Mouse (Mus musculus) spleen, adult 12 weeks (tissue): ENCODE data around the gene Fam131b.

Source experiments
- DNase-seq: peaks from one replicate; pipeline ENCODE4 v3.0.0; 2022; ENCODE audit warnings: low spot score

The Fam131b gene

DNA sequence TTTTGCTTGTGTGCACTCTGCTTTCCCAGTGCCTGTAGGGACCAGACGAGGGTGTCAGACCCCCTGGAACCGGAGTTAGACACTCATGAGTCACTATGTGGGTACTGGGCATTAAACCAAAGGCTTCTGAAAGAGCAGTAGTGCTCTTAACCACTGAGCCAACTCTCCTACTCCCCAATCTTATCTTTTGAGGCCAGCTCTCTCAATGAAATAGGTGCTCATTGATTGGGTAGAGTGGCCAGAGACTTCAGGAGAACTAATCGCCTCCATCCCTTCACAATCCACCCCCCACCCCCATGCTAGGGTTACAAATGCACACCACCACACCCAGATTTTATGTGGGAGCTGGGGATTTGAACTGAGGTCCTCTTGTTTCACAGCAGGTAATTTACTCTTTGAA is 4.3 kb upstream of the Fam131b start:
- no peak for DNase-seq

DNA sequence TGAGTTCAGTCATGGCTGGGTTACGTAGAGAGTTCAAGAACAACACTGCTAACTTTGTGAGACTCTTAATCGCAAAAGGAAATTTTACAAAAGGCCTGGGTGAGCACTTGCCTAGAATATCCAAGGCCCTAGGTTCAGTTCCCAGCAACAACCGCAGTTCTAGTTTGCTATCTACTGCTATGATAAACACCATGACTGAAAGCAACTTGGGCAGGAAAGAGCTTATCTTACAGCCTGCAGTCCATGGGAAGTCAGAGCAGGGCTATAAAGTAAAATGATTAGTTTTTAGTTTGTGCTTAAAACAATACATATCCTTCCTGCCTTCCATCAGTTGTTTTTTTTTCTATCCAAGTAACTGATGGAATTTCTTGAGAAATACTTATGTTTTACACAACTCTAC is 2.1 kb upstream of the Fam131b start:
- no peak for DNase-seq

DNA sequence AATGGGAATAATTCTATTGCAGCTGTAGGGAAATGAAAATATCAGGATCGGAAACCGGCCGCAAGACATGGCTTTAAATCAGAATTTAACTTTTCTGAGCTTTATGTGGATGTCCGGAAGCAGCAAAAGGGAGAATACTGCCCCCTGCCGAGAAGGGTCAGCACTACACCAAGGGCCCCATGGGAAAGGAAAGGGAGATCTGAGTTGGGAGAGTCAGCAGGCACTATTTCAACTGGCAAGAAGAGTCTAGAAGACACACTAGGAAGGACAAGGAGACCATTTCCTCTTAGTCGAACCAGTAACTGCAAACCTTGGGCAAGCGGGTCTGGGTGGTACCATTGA is 796 bp upstream of the Fam131b start:
- DNase-seq: peak; percentile 53

DNA sequence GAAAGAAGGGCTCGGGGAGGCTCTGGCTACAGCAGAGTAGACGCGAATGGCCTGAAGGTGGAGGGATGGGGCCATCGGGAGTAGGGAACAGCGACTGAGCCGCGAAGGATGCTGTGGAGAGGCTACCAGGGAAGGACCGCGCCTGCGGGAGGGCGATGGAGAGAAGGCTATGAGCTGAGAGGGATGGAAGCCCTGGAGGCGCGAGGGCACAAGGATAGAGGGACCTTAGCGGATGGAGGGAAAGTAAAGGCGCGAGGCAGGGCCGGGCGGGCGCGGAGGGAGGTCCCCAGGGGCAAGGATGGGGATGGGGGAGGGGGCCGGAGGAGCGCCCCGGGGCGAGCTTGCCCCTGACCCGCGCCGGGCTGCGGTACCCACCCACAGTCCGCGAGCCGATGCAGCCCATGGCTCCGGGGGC is 369 bp downstream of the Fam131b start:
- DNase-seq: no peak

- DNase-seq: no peak
Measured at GRCm38 (mm10) chr6:42323371-42324066, 924 bp downstream of the Fam131b start.

DNA sequence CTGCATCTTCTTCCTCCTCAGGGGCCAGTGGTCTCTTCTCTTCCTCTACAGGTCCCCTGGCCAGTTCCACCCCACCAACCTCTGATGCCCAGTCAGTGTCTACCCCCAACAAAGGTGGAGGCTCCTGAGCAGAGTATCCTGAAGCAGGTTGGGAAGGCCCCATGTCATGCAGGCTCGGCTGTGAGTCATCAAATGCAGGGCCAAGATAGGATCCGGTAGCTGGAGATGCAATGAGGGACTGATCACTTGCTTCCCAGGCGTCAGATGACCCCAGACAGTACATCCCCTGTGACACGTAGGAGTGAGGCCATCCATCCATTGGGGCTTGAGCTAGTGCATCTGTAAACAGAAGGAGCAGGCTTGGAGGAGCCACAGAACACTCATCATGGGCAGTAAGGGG is 6.2 kb downstream of the Fam131b start:
- DNase-seq: no peak

DNA sequence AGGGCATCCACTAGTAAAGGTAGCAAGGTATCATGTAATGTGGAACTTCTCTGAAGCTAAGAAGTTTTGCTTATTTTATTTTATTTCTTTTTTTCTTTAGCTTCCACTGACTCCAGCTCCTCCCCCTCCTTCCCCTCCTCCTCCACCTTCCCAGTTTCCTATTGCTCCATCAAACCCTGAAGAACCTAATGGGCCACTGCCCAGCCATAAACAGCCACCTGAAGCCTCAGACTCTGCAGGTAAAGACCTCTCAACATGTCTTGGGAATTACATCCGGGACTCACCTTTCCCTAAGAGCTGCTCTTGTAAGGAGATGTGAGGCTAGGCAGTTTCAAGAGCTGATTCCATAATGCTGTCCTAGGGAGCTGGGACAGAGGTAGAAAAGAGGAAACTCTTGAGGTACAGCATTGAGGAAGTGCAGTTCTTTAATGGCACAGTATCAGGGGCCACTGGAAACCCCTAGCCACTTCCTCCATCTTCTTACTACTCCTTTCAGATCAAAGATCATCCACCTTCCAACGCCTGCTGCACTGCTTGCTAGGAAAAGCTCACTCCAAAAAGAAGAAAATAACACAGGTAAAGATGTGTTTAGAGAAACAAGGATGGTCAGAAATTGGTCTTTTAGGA is 13.9 kb downstream of the Fam131b start:
- DNase-seq: no peak

- DNase-seq: no peak
Measured at GRCm38 (mm10) chr6:42309816-42310378, 14.5 kb downstream of the Fam131b start.

DNA sequence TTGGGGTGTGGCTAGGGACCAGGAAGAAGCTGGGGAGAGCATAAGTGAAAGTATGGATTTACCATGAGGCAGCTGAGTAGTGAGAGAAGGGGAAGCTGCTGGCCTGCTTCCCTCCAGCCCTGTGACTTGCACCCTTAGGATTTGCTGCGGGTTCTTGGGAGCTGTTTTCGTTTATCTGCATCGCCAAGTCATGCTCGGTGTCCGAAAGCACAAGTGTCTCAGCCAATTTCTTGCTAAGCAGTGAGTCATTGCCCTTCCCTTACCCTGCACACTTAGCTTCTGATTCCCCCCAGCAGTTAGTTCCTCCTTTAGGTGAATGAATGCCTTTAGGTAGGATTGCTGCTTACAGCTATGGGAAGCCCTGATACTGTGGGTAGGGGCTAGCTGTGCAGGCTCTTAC is 25.1 kb downstream of the Fam131b start:
- no peak for DNase-seq

DNA sequence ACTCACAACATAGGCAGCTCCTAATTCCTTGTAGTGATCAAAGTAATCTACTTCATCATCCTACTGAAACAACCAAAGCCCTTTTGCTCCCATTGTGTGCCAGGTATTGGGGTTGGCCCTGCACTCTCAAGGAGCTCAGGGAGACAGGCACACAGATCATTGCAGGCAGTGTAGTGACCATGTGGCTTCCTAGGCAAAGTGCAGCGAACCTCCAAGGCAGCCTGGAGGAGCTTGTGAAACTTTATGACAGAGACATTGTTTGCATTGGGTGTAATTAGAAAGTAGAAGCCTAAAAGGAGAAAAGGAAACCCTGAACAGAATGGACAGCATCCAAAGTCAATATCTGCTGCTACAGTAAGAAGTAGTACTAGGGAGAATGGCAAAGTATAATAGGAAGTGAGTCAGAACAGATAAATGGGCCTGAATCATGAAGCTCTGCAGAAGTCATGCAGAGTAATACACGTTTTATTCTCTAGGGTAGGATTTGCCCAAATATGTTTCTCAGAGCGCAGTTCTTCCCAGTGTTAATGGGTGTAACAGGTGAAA is 28.8 kb downstream of the Fam131b start:
- DNase-seq: no peak

- no peak for DNase-seq
Measured at GRCm38 (mm10) chr6:42293327-42293726, 31.1 kb downstream of the Fam131b start.

DNA sequence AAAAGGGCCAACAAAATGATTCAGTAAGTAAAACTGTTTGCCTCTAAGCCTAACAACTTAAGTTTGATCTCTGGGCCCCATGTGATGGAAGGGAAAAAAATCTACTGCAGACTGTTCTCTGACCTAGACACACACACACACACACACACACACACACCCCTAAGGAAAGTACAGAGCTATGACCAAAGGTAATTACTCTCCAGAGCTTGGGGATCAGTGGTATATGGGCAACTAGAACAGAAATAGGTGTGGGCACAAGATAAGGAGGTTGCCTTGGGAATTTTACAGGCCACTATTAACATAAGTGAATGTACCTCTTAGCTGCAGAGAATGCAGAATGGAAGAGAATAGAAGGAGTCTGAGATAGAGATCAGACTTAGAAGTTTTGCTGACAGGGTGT is 36.9 kb downstream of the Fam131b start:
- no peak for DNase-seq

DNA sequence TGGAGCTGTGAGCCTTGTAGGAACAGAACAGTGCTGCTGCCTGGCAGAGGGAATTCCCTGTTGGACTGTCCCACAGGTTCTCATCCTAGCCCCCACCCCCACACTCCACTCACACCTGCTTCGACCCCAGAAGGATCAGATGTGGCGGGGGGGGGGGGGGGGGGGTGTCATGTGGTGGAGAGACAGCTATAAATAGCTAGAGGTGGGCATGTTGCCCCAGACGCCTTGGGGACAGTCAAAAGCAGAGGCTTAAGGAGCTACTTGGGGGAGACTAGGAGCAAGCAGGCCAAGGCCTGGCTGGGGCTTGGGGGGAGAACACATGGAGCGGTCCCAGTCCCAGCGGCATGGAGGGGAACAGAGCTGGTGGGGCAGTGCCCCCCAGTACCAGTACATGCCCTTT is 38.0 kb downstream of the Fam131b start, which contains the start of gene Clcn1:
Gene Clcn1, plus strand, starts transcription at position 238 of the 400 bp plus-strand sequence.
- no peak for DNase-seq

- no peak for DNase-seq
Measured at GRCm38 (mm10) chr6:42282865-42283528, 41.4 kb downstream of the Fam131b start.

GRCm38 (mm10) chr6:42276151-42276550 is 48.3 kb downstream of the Fam131b start:
- DNase-seq: no peak

DNA sequence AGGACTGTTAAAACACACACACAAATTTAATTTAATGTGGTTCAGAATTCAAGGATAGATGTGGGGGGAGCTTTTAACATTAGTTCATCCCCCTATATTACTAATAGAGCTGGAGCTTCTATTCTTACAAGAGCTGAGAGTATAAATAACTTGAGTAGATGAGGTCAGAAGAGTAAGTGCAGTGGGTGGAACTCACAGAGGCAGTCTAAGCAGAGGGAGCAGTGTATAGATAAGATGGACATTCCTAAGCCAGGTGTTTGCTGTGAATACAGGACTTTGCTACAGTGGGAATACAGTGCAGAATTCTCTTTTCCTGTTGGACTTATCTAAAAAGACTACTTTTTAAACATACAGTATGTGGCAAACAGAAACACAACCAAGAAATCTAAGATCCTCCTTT is 53.6 kb downstream of the Fam131b start:
- DNase-seq: no peak

DNA sequence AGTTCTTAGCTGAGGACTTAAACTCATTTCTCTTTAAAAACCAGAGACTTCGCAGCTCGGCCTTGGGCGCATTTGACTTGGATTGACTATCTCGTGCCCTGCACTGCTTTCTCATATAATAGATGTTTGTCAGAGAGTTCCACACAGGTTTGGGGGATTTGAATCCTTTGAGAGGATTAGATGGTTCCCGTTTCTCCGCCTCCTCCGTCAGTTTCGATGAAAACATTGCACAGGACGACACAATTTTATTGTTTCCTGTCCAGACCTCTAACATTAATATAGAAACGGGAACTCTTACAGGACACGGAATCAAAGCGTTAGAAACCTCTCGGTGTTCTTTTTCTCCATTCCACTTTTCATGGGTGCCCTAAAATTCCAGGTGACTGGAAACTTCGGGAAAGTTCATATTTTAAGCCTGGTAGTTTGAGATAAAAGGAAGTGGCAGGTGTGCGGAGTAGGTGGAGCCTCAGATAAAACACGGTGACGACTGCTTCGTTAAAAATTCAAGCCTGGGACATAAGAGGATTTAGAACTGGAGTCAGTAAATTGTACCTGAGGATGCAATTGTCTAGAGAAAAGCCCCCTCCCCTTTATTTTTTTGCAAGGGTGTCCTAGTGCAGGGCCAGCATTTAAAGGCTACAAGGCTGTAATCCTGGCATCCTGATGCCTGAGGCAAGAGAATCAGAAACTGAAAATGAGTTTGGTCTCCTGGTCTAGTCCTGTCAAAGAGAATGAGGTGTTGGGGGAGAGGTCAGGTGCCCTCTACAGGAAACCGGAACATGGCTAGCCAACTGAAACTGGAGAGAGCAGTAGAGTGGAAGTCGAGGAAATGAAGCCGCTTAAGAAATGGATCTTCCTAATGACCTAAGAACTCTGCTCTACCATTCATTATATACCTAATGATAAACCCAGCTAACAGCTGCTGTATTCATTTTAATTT is 58.8 kb downstream of the Fam131b start:
- peak; percentile 48 for DNase-seq
